Comparison of ENCODE assay signal across 17 mouse cellular contexts in genomic region chr11:115635041-115635440, GRCm38 (mm10).
"Had no signal": no experiment of that assay in that cellular context is flagged by ENCODE, and none has a peak within 500 bp of the region (broad histone marks: within the 10 kb centered on the region; RNA-seq: fewer than 3 reads in every experiment).

No protein-coding gene starts in this region.

- H3K9ac ChIP-seq: limb, embryonic 12.5 days; limb, embryonic 15.5 days; liver, embryonic 14.5 days; liver, postnatal 0 days; lung, embryonic 14.5 days; midbrain, embryonic 12.5 days; midbrain, embryonic 15.5 days; neural tube, embryonic 12.5 days; neural tube, embryonic 15.5 days had no signal

- H3K9me3 ChIP-seq: limb, embryonic 12.5 days; limb, embryonic 15.5 days; midbrain, embryonic 12.5 days; midbrain, embryonic 15.5 days; neural tube, embryonic 12.5 days; neural tube, embryonic 15.5 days had no signal

- ATAC-seq: liver, postnatal 0 days; midbrain, embryonic 15.5 days had no signal

- H3K4me3 ChIP-seq: limb, embryonic 12.5 days; limb, embryonic 15.5 days; midbrain, embryonic 12.5 days; midbrain, embryonic 15.5 days; neural tube, embryonic 12.5 days; neural tube, embryonic 15.5 days had no signal

- H3K4me1 ChIP-seq: limb, embryonic 12.5 days; midbrain, embryonic 12.5 days; midbrain, embryonic 15.5 days; neural tube, embryonic 12.5 days; neural tube, embryonic 15.5 days had no signal

- H3K4me2 ChIP-seq: limb, embryonic 12.5 days; limb, embryonic 15.5 days; liver, embryonic 11.5 days; lung, embryonic 14.5 days; midbrain, embryonic 12.5 days; midbrain, embryonic 15.5 days; neural tube, embryonic 12.5 days; neural tube, embryonic 15.5 days had no signal

- H3K27me3 ChIP-seq: limb, embryonic 12.5 days; limb, embryonic 15.5 days; midbrain, embryonic 12.5 days; midbrain, embryonic 15.5 days; neural tube, embryonic 12.5 days; neural tube, embryonic 15.5 days had no signal

- H3K36me3 ChIP-seq: limb, embryonic 12.5 days; limb, embryonic 15.5 days; midbrain, embryonic 12.5 days; midbrain, embryonic 15.5 days; neural tube, embryonic 12.5 days; neural tube, embryonic 15.5 days had no signal

- H3K27ac ChIP-seq: kidney, postnatal 0 days; limb, embryonic 12.5 days; limb, embryonic 15.5 days; liver, embryonic 14.5 days; midbrain, embryonic 12.5 days; midbrain, embryonic 15.5 days; neural tube, embryonic 12.5 days; neural tube, embryonic 15.5 days had no signal

- DNase-seq: kidney, postnatal 25 days; left cerebral cortex, postnatal 4 days; liver, postnatal 0 days; lung, embryonic 14.5 days; right cerebral cortex, adult 18-20 months; right cerebral cortex, postnatal 25 days; spleen, adult 18-20 months; thymus, postnatal 25 days had no signal
